Mouse (Mus musculus): ENCODE measurements around the gene Zfp423. TPM values are rescaled to one million over a fixed set of nuclear protein-coding genes. Genes with fewer than 3 reads are reported as not detected.

The Zfp423 gene
- polyA plus RNA-seq, 1 experiment from 2014 or later = 36.5 TPM

- peaks cover 10% of the 10 kb centered on the region for H3K27me3 ChIP-seq
- peak overlapping the region; percentile 93 for H3K4me2 ChIP-seq (replicated peaks)
- ATAC-seq (ENCODE audit: insufficient number of reproducible peaks, insufficient read depth, low FRiP score, low TSS enrichment) = no peak
- peak overlapping the region; percentile 30 for H3K27ac ChIP-seq
- no peaks in the 10 kb centered on the region for H3K9me3 ChIP-seq
- WGBS = 3% methylated on average over 26 of the region's 26 CpGs
- H3K36me3 ChIP-seq = no peaks in the 10 kb centered on the region
- H3K9ac ChIP-seq = peak overlapping the region; percentile 40; the same call in 1 of the 2 replicates
- peaks cover 32% of the 10 kb centered on the region for H3K4me1 ChIP-seq
- H3K4me3 ChIP-seq = peak overlapping the region; percentile 90
These were observed 3.3 kb upstream of the Zfp423 start for GRCm38 (mm10) chr8:87962514-87963225.

- no peak for ATAC-seq (ENCODE audit: insufficient number of reproducible peaks, insufficient read depth, low FRiP score, low TSS enrichment)
These were observed 2.5 kb upstream of the Zfp423 start for GRCm38 (mm10) chr8:87961680-87962513.

GRCm38 (mm10) chr8:87961108-87961507, 1.7 kb upstream of the Zfp423 start:
- Histone ChIP-seq H3K27me3 (peaks cover 10% of the 10 kb centered on the region), H3K9me3 (no peaks in the 10 kb centered on the region), H3K4me2 (replicated peaks) (peak overlapping the region; percentile 93), H3K27ac (no peak overlapping the region), H3K4me3 (peak overlapping the region; percentile 90), H3K9ac (peak overlapping the region; percentile 91), H3K4me1 (peaks cover 43% of the 10 kb centered on the region), H3K36me3 (no peaks in the 10 kb centered on the region)
- under 1% methylated on average over 20 of the region's 20 CpGs for WGBS
- no peak for ATAC-seq (ENCODE audit: insufficient number of reproducible peaks, insufficient read depth, low FRiP score, low TSS enrichment)

More at GRCm38 (mm10) chr8:87961680-87962513, 2.5 kb upstream of the Zfp423 start:
- Histone ChIP-seq H3K9me3 (no peaks in the 10 kb centered on the region), H3K4me1 (peaks cover 35% of the 10 kb centered on the region), H3K4me3 (peak overlapping the region; percentile 90), H3K27me3 (peaks cover 10% of the 10 kb centered on the region), H3K36me3 (no peaks in the 10 kb centered on the region), H3K4me2 (replicated peaks) (peak overlapping the region; percentile 93), H3K9ac (peak overlapping the region; percentile 40), H3K27ac (peak overlapping the region; percentile 30; the same call in 1 of the 2 replicates)
- under 1% methylated on average over 50 of the region's 50 CpGs for WGBS

- peak; percentile 76 for ATAC-seq (ENCODE audit: insufficient number of reproducible peaks, insufficient read depth, low FRiP score, low TSS enrichment)
- Histone ChIP-seq H3K4me1 (peaks cover 52% of the 10 kb centered on the region), H3K9ac (peak overlapping the region; percentile 91), H3K27me3 (peaks cover 10% of the 10 kb centered on the region), H3K4me3 (peak overlapping the region; percentile 90), H3K4me2 (replicated peaks) (peak overlapping the region; percentile 93), H3K36me3 (no peaks in the 10 kb centered on the region), H3K27ac (peak overlapping the region; percentile 99), H3K9me3 (no peaks in the 10 kb centered on the region)
- under 1% methylated on average over 72 of the region's 76 CpGs for WGBS
These were observed 810 bp upstream of the Zfp423 start for GRCm38 (mm10) chr8:87960061-87960749.

GRCm38 (mm10) chr8:87958451-87959319, 710 bp downstream of the Zfp423 start:
- Histone ChIP-seq H3K36me3 (no peaks in the 10 kb centered on the region), H3K4me1 (peaks cover 63% of the 10 kb centered on the region), H3K9ac (peak overlapping the region; percentile 91), H3K4me2 (replicated peaks) (peak overlapping the region; percentile 93), H3K9me3 (no peaks in the 10 kb centered on the region), H3K27ac (peak overlapping the region; percentile 99), H3K4me3 (peak overlapping the region; percentile 90), H3K27me3 (peaks cover 10% of the 10 kb centered on the region)
- peak; percentile 28; the same call in 1 of the 2 replicates for ATAC-seq (ENCODE audit: insufficient number of reproducible peaks, insufficient read depth, low FRiP score, low TSS enrichment)
- under 1% methylated on average over 87 of the region's 115 CpGs for WGBS

- no peaks in the 10 kb centered on the region for H3K9me3 ChIP-seq
- peak overlapping the region; percentile 99 for H3K27ac ChIP-seq
- no peaks in the 10 kb centered on the region for H3K36me3 ChIP-seq
- peaks cover 10% of the 10 kb centered on the region for H3K27me3 ChIP-seq
- under 1% methylated on average over 20 of the region's 20 CpGs for WGBS
- ATAC-seq (ENCODE audit: insufficient number of reproducible peaks, insufficient read depth, low FRiP score, low TSS enrichment) = no peak
- peaks cover 64% of the 10 kb centered on the region for H3K4me1 ChIP-seq
- peak overlapping the region; percentile 91 for H3K9ac ChIP-seq
- H3K4me3 ChIP-seq = peak overlapping the region; percentile 90
- H3K4me2 ChIP-seq (replicated peaks) = peak overlapping the region; percentile 93
These were observed 1.4 kb downstream of the Zfp423 start for GRCm38 (mm10) chr8:87957871-87958450.

GRCm38 (mm10) chr8:87956001-87956400, 3.4 kb downstream of the Zfp423 start:
- no peak for ATAC-seq (ENCODE audit: insufficient number of reproducible peaks, insufficient read depth, low FRiP score, low TSS enrichment)
- Histone ChIP-seq H3K9ac (no peak overlapping the region), H3K9me3 (no peaks in the 10 kb centered on the region), H3K27ac (no peak overlapping the region), H3K27me3 (peaks cover 2% of the 10 kb centered on the region), H3K4me2 (replicated peaks) (no peak overlapping the region), H3K36me3 (no peaks in the 10 kb centered on the region), H3K4me3 (no peak overlapping the region), H3K4me1 (peaks cover 44% of the 10 kb centered on the region)
- 44% methylated on average over 5 of the region's 5 CpGs for WGBS

DNA sequence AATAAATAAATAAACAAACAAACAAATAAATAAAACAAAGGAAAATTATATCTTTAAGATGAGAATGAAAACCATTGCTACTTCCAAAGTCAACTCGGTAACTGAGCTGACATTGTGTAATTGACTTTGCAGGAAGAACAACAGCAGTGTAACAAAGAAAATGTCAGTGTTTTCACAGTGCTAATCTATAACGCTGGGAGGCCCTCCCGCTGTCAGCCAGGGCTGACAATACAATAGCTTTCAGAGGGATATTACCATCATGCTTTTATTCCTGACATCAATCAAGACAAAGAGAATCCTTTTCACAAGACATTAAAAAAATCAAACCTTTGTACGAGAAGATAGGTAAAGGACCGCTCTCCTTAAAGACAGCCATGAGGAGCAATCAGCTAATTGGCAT, 5.9 kb downstream of the Zfp423 start:
- H3K9me3 ChIP-seq = no peaks in the 10 kb centered on the region
- H3K27ac ChIP-seq = no peak overlapping the region
- H3K4me1 ChIP-seq = peaks cover 60% of the 10 kb centered on the region
- H3K36me3 ChIP-seq = no peaks in the 10 kb centered on the region
- H3K4me2 ChIP-seq (replicated peaks) = no peak overlapping the region
- no peak overlapping the region for H3K4me3 ChIP-seq
- no peaks in the 10 kb centered on the region for H3K27me3 ChIP-seq
- no peak overlapping the region for H3K9ac ChIP-seq
- 50% methylated on average over 5 of the region's 5 CpGs for WGBS
- no peak for ATAC-seq (ENCODE audit: insufficient number of reproducible peaks, insufficient read depth, low FRiP score, low TSS enrichment)

- H3K4me2 ChIP-seq (replicated peaks) = no peak overlapping the region
- ATAC-seq (ENCODE audit: insufficient number of reproducible peaks, insufficient read depth, low FRiP score, low TSS enrichment) = no peak
- no peaks in the 10 kb centered on the region for H3K27me3 ChIP-seq
- no peaks in the 10 kb centered on the region for H3K9me3 ChIP-seq
- H3K27ac ChIP-seq = no peak overlapping the region
- H3K4me1 ChIP-seq = peaks cover 64% of the 10 kb centered on the region
- no peaks in the 10 kb centered on the region for H3K36me3 ChIP-seq
- H3K4me3 ChIP-seq = no peak overlapping the region
- 69% methylated on average over 6 of the region's 6 CpGs for WGBS
- H3K9ac ChIP-seq = no peak overlapping the region
These were observed 7.1 kb downstream of the Zfp423 start for GRCm38 (mm10) chr8:87952298-87952697.

- WGBS = 12% methylated on average over 5 of the region's 5 CpGs
- no peak for ATAC-seq (ENCODE audit: insufficient number of reproducible peaks, insufficient read depth, low FRiP score, low TSS enrichment)
- Histone ChIP-seq H3K27me3 (no peaks in the 10 kb centered on the region), H3K4me1 (peaks cover 63% of the 10 kb centered on the region), H3K9ac (no peak overlapping the region), H3K4me2 (replicated peaks) (peak overlapping the region; percentile 83), H3K27ac (no peak overlapping the region), H3K9me3 (no peaks in the 10 kb centered on the region), H3K36me3 (no peaks in the 10 kb centered on the region), H3K4me3 (no peak overlapping the region)
These were observed 15.0 kb downstream of the Zfp423 start for GRCm38 (mm10) chr8:87944225-87944934.

Measured in embryonic facial prominence, embryonic 12.5 days (tissue).